Mouse (Mus musculus): ENCODE measurements around the gene Ulk3.

- TF ChIP-seq CTCF (IDR thresholded peaks at IDR 0.05) (no peak), POLR2A (IDR thresholded peaks at IDR 0.05; ENCODE audit: insufficient read depth, low read depth, low read length) (peak; percentile 34; the same call in 1 of the 2 replicates)
These were observed 26.3 kb upstream of the Ulk3 start for GRCm38 (mm10) chr9:57562896-57563372.
